Mouse (Mus musculus): ENCODE results near the gene Tns1.
"Not testable (repeated sequence)": the region's sequence is repeated elsewhere in the genome, so short reads cannot be mapped to it uniquely, and the experiment has no call there.

Tns1 gene

DNA sequence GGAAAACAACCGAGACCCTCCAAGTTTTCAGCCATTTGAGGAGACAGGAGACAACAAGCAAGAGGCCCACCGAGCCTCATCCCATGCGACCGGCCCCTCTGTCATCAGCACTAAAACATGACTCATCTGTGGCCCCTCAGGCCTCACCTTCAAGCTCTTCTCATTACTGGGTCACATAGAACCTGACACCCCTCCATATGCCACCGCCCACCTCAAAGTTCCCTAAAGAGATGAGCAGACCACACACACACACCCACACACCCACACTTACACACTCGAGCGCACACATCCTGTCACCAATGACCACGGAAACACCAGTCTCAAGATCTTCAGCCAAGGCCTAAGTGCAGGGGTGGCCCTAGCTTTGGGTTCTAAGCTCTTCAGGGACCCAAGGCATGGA, 213.5 kb downstream of the Tns1 start:
- DNase-seq (ENCODE audit: low read depth, low spot score): no peak

DNA sequence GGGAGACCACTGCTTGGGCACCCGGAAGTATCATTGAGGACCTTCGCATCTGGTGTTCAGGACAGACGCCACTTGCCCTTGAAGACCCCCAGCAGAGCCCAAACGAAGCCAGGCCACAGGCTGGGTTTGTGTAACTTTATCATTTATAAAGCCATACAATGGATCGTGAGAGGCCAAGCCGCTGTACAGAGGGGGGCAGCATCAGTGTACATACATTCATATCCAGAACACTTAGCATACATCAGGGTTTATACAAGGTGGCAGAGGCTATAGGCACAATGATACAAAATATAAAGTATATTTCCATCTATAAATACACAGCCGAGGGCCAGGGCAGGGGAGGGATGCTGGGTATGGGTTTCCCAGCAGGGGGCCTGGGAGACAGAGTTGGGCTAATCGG, 214.1 kb downstream of the Tns1 start:
- no peak for DNase-seq (ENCODE audit: low read depth, low spot score)

DNA sequence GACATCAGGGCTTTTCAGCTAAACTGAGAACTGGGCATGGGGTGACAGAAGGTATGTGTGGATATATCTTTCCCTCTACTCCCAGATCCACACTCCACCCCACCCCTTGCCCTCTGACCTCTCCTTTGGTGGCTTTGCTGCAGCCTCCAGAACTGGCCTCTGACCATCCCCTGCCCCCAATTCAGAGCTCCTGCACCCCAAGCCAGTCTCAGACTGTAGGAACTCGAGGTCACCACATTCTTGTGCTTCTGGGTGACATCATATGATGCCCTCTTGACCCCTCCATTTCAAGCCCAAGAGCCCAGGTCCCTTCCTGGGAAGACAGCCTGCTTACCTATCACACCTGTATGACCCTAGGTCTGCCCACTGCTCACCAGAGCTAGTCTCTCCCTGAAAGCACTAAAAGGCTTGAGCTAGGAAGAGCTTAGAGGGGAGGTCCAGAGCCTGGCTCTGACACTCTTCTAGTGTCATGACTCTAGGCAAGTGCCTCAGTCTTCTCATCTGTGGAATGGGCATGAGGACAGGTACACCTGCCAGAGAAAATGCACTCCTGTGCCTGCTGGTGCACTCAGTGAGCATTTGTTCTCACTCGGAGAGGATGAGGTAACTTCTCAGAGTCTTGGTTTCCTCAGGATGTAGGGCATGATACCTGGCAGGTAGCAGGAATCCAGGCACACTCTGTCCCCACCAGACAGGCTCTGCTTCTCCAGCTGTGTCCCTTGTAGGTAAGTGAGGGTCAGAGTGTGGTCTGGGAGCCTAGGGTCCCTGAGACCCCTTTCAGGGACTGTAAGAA, 214.9 kb downstream of the Tns1 start:
- no peak for DNase-seq (ENCODE audit: low read depth, low spot score)

DNA sequence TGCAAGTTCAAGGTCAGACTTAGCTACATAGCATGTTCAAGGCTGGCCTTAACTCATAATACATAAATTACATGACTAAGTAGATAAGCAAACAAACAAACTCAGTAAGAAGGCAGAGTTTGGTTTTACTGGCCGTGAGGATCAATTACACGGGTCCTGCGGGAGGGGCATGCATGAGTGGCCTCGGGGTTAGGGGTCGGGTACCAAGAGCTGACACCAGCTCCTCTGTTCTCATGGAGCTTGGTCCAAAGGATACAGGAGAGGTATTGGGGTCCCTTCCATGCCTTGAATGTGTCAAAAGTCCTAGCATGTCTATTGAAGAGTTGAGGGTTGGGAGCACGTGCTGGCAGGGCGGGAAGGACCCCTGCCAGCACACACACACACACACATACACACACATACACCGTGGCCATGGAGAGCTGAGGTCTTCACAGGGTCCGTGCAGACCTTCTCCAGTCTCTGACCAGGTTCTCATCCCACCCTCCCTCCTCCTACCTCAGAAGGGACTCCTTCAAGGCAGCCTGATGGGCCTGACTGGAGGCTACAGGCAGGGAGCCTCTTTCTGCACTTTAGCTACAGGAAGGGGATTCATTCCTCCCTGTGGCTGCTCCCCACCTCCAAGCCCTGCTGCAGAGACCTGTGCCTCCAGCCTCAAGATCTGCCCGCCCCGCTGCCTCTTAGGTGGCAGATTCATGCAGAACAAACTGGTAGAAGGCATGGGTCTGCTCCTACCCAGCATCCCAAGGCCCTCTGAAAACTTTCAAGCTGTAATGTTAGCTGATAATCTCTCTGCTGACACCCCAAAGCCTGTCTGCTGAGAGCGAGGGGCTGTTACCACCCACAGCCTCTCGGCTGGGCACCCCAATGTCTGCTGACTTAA, 215.9 kb downstream of the Tns1 start:
- DNase-seq (ENCODE audit: low read depth, low spot score): no peak

- no peak for DNase-seq (ENCODE audit: low read depth, low spot score)
Measured at GRCm38 (mm10) chr1:73907166-73907565, 217.1 kb downstream of the Tns1 start.

- no peak for DNase-seq (ENCODE audit: low read depth, low spot score)
Measured at GRCm38 (mm10) chr1:73906376-73906775, 217.9 kb downstream of the Tns1 start.

DNA sequence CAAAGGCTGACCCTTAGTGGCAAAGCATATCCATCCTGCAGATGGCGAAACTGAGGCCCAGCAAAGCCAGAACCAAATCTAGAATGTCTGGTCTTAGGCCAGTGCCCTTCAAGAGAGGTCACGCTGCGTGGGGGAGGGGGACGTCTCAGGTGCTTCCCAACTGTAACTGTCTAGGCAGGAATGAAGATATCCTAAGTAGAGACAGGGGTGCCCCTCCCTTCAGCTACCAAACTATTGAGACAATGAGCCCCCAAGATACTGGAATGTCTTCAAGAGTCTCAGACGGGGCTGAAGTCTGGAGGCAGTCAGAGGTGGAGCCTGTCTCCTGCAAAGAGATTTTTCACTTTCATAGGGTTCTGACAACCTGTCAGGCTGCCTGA, 218.4 kb downstream of the Tns1 start:
- DNase-seq (ENCODE audit: low read depth, low spot score): no peak

DNA sequence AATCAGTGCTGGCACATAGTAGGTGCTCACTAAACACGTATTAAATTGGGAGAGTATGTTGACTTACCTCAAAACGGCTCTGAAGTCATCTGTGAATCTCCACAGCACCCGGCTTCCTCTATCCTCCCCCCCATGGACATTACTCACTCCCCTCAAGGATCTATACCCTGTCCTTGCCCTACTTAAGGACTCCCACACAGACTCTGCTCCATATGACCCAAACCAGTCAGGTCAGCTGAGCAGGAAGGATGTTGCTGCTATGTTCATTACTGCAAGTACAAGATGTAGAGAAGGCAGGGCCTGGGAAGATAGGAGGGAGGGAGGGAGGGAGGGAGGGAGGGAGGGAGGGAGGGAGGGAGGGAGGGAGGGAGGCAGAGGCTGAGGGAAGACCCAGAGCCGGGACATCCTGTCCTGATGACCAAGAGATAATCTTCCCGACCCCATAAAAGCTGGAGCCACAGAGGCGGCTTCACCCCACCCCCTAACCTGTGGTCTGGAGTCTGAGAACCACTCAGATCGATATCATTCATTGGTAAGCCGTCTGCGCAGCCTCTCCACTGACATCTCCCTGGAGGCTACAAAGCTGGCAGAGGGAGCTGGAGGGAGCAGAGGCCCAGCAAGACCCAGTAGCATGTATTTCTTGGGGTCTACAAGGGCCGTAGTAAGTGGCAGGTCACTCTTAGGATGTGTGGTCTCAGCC, 219.0 kb downstream of the Tns1 start:
- no peak for DNase-seq (ENCODE audit: low read depth, low spot score)

- DNase-seq (ENCODE audit: low read depth, low spot score): no peak
Measured at GRCm38 (mm10) chr1:73904641-73905040, 219.6 kb downstream of the Tns1 start.

DNA sequence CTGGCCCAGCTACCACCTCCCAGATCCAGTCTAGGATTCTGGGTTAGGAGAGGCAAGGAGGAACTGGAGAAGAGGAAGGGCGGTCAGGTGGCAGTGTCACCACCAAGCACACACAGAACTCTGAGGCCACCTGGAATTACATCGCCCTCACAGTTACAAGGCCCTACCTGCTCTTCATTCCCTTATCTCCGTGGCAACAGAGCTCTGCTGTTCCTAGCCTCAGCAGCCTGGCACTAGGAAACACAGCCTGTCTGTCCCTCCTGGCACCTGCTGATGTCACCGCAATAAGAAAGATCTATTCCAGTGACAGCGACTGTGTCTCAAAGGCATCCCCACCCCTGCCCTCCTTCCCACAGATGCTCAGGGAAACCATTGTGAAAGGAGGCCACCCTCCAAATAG, 221.2 kb downstream of the Tns1 start:
- no peak for DNase-seq (ENCODE audit: low read depth, low spot score)

GRCm38 (mm10) chr1:73902171-73902991, 221.9 kb downstream of the Tns1 start:
- peak; percentile 80 for DNase-seq (ENCODE audit: low read depth, low spot score)

DNA sequence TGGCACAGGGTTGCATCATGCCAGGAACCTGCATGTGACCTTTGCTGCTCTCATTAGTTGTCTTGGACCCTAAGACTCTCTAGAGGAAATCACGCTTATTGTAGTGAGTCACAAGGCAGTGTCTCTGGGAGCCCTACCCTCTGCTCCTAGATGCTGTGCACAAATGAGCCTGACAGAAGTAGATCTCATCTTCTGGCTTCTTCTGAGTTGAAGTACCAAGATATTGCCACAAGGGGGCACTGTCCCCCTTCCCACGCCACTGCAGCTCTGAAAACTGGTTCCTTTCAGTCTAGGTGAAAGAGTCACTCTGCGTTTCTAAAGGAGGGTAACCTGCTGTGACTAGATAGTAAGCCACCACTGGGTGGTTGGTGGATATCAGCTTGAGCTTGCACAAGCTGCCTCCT, 222.8 kb downstream of the Tns1 start:
- peak; percentile 75 for DNase-seq (ENCODE audit: low read depth, low spot score)

DNA sequence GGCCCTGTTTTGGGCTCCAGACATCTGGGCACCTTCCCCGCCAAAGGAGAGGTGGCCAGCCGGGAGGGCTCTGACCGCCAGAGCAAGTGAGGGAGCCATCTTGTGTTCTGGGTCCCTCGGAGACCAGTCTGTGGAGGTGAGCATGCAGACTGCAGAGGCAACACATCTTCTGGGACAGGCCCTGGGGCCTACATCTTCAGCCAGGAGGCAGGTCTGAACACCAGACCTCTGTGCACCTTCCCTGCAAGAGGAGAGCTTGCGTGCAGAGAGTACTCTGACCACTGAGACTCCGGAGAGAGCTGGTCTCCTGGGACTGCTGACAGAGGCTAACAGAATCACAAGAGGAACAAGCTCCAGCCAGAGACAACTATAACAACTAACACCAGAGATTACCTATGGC, 228.8 kb downstream of the Tns1 start:
- DNase-seq (ENCODE audit: low read depth, low spot score): not testable (repeated sequence)

DNA sequence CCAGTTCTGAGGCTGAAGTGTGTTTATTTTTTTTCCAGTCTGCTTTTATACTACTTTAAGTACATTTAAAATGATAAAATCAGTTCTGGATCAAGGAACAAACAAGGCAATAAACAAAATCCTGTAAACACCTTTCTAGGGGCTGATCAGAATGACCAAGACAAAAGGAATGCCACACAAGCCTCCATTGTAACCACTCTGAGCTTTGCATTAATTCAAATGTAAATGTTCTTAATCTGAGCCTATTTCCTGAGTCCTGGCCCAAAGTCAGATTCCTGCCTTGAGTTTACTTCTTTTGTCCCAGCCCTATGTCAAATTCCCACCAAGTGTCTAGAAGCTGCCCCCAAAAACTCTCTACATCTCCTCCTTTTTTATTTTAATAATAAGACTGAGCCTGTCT, 243.5 kb downstream of the Tns1 start:
- DNase-seq (ENCODE audit: low read depth, low spot score): no peak

DNA sequence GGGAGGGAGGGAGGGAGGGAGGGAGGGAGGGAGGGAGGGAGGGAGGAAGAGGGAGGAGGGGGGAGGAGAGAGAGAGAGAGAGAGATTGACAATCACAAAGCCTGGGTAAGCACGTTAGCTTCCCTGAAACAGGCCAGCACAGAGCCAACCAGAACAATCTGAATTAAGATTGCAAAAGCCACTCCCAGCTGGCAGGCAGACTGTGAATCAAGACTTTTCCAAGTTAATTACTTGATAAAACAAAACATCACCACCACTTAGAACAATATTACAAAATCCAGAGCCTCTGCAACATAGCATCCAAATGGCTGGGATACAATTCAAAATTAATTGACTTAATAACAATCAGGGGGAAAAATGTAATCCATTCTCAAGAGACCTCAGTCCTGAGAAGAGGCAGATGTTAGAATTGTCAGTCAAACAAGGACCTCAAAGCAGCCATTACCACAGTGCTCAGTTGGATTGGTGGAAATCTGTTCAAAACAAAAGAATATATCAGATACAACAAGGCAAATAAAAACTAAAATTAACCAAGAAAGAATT, 248.5 kb downstream of the Tns1 start:
- DNase-seq (ENCODE audit: low read depth, low spot score): no peak

DNA sequence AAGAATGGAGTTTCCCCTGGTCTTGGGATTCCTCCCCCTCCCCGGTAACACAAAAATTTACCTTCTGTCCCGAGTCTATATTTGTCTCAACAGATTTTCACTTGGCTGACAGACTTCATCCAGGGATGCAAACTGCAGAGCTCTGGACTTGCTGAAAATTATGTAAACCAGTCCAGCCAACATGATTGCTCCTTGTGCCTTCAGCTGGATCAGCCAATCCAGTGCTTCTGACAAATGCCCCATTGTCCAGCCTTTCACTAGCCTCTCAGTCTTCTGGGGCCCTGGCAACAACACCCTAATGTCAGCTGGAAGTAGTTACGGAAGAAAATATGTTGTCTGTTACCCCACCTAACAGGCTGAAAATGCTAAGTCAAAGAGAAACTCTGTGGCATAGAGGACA, 259.9 kb downstream of the Tns1 start:
- DNase-seq (ENCODE audit: low read depth, low spot score): no peak

DNA sequence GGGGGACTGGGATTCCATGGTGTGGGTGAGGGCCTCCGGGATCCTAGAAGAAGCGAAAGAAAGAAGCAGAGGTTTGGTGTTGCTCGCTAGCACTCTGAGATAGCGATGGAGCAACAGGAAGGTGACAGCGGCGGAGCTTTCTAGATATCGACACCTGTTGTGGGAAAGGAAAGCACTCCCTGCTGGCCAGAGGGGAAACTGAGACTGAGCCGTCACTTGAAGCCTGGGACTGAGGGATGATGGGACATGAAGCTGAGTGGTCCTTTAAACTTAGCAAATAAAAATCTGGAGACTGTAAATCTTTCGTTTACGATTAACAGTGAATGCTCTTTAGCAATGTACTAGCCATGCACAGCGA, 261.2 kb downstream of the Tns1 start:
- no peak for DNase-seq (ENCODE audit: low read depth, low spot score)

DNA sequence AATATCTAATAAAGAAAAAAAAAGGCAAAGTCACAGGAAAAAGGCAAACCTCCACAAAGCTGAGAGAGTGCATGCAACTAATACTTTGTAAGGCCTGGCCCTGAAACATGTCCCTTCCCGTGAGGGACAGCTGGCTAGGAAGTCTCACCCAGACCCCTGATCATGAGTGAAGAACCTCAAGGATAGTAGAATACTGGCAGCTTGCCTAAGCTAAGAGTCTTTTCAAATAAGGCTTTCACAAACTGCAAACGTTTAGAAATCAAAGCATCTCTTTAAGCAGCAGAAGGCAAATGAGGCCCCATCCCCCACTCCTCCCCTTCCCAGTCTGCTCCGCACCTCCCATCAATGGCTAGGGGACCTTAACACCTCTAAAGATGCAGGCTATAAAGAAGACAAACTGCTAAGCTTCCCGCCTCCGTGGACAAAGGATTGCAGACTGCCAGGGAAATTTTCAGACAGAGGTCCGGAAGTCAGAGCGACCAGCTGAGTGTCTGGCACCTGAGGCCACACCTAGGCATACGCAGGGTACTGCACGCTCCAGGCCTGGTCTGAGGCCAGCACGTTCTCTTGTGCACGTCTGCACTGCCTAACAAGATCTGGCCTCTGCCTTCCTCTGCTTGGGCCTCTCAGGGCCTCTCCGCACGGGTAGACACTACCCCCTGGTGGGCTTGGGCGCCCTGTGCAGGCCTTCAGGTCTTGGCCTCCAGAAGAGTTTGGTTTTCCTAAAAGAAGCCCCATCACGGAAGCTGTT, 261.8 kb downstream of the Tns1 start:
- peak; percentile 71 for DNase-seq (ENCODE audit: low read depth, low spot score)

- no peak for DNase-seq (ENCODE audit: low read depth, low spot score)
Measured at GRCm38 (mm10) chr1:73860421-73860820, 263.8 kb downstream of the Tns1 start.

Measured in A20 (cell line).